Mouse (Mus musculus) R1 (cell line): Measurements from ENCODE around the gene Plpp3.

Experiments
- DNase-seq: peaks from one replicate; pipeline ENCODE4 v3.0.0-alpha.2; 2018; ENCODE audit warnings: low read depth, low spot score

The Plpp3 gene

GRCm38 (mm10) chr4:105190826-105191225 lies 33.7 kb downstream of the Plpp3 start:
- no peak for DNase-seq

GRCm38 (mm10) chr4:105191550-105191949 lies 34.4 kb downstream of the Plpp3 start:
- no peak for DNase-seq

GRCm38 (mm10) chr4:105192665-105193064 lies 35.5 kb downstream of the Plpp3 start:
- DNase-seq = no peak

GRCm38 (mm10) chr4:105195256-105195655 lies 38.1 kb downstream of the Plpp3 start:
- DNase-seq = peak; percentile 94

GRCm38 (mm10) chr4:105196099-105196498 lies 39.0 kb downstream of the Plpp3 start:
- DNase-seq = peak; percentile 99

- DNase-seq = peak; percentile 59
Observed at GRCm38 (mm10) chr4:105196993-105197765, 40.0 kb downstream of the Plpp3 start.

GRCm38 (mm10) chr4:105198696-105199095 lies 41.5 kb downstream of the Plpp3 start:
- DNase-seq = no peak

- no peak for DNase-seq
Observed at GRCm38 (mm10) chr4:105199345-105199744, 42.2 kb downstream of the Plpp3 start.

- no peak for DNase-seq
Observed at GRCm38 (mm10) chr4:105200624-105201524, 43.7 kb downstream of the Plpp3 start.

- DNase-seq = no peak
Observed at GRCm38 (mm10) chr4:105202439-105202838, 45.3 kb downstream of the Plpp3 start.

GRCm38 (mm10) chr4:105203303-105203761 lies 46.2 kb downstream of the Plpp3 start:
- DNase-seq = no peak

- no peak for DNase-seq
Observed at GRCm38 (mm10) chr4:105204071-105204470, 46.9 kb downstream of the Plpp3 start.

- peak; percentile 57 for DNase-seq
Observed at GRCm38 (mm10) chr4:105205045-105205851, 48.1 kb downstream of the Plpp3 start.

- DNase-seq = no peak
Observed at GRCm38 (mm10) chr4:105206102-105206501, 49.0 kb downstream of the Plpp3 start.

- DNase-seq = peak; percentile 48
Observed at GRCm38 (mm10) chr4:105206995-105207394, 49.8 kb downstream of the Plpp3 start.

GRCm38 (mm10) chr4:105207641-105208040 lies 50.5 kb downstream of the Plpp3 start:
- DNase-seq = no peak

- DNase-seq = no peak
Observed at GRCm38 (mm10) chr4:105208977-105209376, 51.8 kb downstream of the Plpp3 start.

- DNase-seq = no peak
Observed at GRCm38 (mm10) chr4:105213314-105213713, 56.2 kb downstream of the Plpp3 start.

GRCm38 (mm10) chr4:105214438-105214837 lies 57.3 kb downstream of the Plpp3 start:
- DNase-seq = peak; percentile 95

- DNase-seq = no peak
Observed at GRCm38 (mm10) chr4:105215726-105216410, 58.7 kb downstream of the Plpp3 start.

GRCm38 (mm10) chr4:105218202-105218601 lies 61.1 kb downstream of the Plpp3 start:
- no peak for DNase-seq
